Mouse (Mus musculus) myocyte (in vitro differentiated cells): ENCODE data around the gene Fetub. TPM values are rescaled to one million over a fixed set of nuclear protein-coding genes. Genes with fewer than 3 reads are reported as not detected.

Source experiments
- H3K27me3 ChIP-seq: one replicate; pipeline ENCODE4 v1.6.1; 2011; ENCODE audit not compliant: control insufficient read depth, insufficient read depth, insufficient read length
- H3K36me3 ChIP-seq: one replicate; pipeline ENCODE4 v1.6.1; 2011; ENCODE audit not compliant: control insufficient read depth, insufficient read depth
- H3K4me2 ChIP-seq: one replicate; pipeline ENCODE4 v1.6.1; 2011; ENCODE audit warnings: low read depth, control low read depth
- H3K4me3 ChIP-seq: one replicate; pipeline ENCODE4 v1.5.1; 2011; ENCODE audit warnings: mild to moderate bottlenecking, control low read depth, moderate library complexity
- H3K79me2 ChIP-seq: one replicate; pipeline ENCODE4 v1.6.1; 2011; ENCODE audit not compliant: control insufficient read depth, insufficient read depth
- H3ac ChIP-seq: one replicate; pipeline ENCODE4 v1.6.1; 2011; ENCODE audit not compliant: control insufficient read depth, insufficient read length
- CEBPB ChIP-seq: IDR thresholded peaks from 2 replicates; pipeline ENCODE4 v1.6.1; 2011; ENCODE audit warnings: mild to moderate bottlenecking, moderate library complexity; ENCODE audit not compliant: poor library complexity, insufficient read depth, severe bottlenecking
- E2F4 ChIP-seq: IDR thresholded peaks from one replicate; pipeline ENCODE4 v1.6.1; 2011; ENCODE audit warnings: mild to moderate bottlenecking, control low read depth, moderate library complexity; ENCODE audit not compliant: insufficient read depth
- MAX ChIP-seq: IDR thresholded peaks from one replicate; pipeline ENCODE4 v1.6.1; 2011; ENCODE audit warnings: low read depth, mild to moderate bottlenecking, control low read depth
- MYOD1 ChIP-seq, 3 experiments: IDR thresholded peaks; one replicate each; pipeline ENCODE4 v1.6.1; 2011; ENCODE audit warnings: control low read depth in 2 of 3, low read depth in 2 of 3, mild to moderate bottlenecking in 2 of 3, moderate library complexity in 1 of 3; ENCODE audit not compliant: insufficient read length in 2 of 3, control insufficient read depth in 1 of 3
- MYOG ChIP-seq, 3 experiments: IDR thresholded peaks; one replicate each; pipeline ENCODE4 v1.6.1; 2011; ENCODE audit warnings: control low read depth in 2 of 3, low read depth in 2 of 3, mild to moderate bottlenecking in 2 of 3; ENCODE audit not compliant: insufficient read length in 2 of 3, control insufficient read depth in 1 of 3, insufficient read depth in 1 of 3
- POLR2A ChIP-seq: IDR thresholded peaks from one replicate; pipeline ENCODE4 v1.6.1; 2011; ENCODE audit warnings: low read depth, mild to moderate bottlenecking, control low read depth, moderate library complexity; ENCODE audit not compliant: insufficient read length
- POLR2AphosphoS2 ChIP-seq: IDR thresholded peaks from one replicate; pipeline ENCODE4 v1.6.1; 2011; ENCODE audit warnings: low read depth, control low read depth; ENCODE audit not compliant: insufficient read length
- REST ChIP-seq: IDR thresholded peaks from one replicate; pipeline ENCODE4 v1.6.1; 2011; ENCODE audit warnings: mild to moderate bottlenecking, control low read depth, moderate library complexity; ENCODE audit not compliant: insufficient read depth, insufficient read length
- SRF ChIP-seq: IDR thresholded peaks from one replicate; pipeline ENCODE4 v1.6.1; 2011; ENCODE audit warnings: low read depth; ENCODE audit not compliant: control insufficient read depth, insufficient read length
- TCF12 ChIP-seq: IDR thresholded peaks from one replicate; pipeline ENCODE4 v1.6.1; 2011; ENCODE audit warnings: mild to moderate bottlenecking, control low read depth; ENCODE audit not compliant: poor library complexity, insufficient read depth, severe bottlenecking
- TCF3 ChIP-seq: IDR thresholded peaks from one replicate; pipeline ENCODE4 v1.6.1; 2011; ENCODE audit warnings: low read depth, control low read depth; ENCODE audit not compliant: insufficient read length
- USF1 ChIP-seq: IDR thresholded peaks from one replicate; pipeline ENCODE4 v1.6.1; 2011; ENCODE audit warnings: low read depth, mild to moderate bottlenecking, control low read depth, moderate library complexity
- polyA plus RNA-seq: library from polyadenylated mRNA; unstranded; fragments of >200 nt; fragmentation: generic; extraction: Trizol; gene quantifications from one replicate; pipeline ENCODE4 v1.2.1, GENCODE M21; 2012; ENCODE audit warnings: missing spikeins

Gene Fetub
- polyA plus RNA-seq, 1 experiment: 1.7 TPM

DNA sequence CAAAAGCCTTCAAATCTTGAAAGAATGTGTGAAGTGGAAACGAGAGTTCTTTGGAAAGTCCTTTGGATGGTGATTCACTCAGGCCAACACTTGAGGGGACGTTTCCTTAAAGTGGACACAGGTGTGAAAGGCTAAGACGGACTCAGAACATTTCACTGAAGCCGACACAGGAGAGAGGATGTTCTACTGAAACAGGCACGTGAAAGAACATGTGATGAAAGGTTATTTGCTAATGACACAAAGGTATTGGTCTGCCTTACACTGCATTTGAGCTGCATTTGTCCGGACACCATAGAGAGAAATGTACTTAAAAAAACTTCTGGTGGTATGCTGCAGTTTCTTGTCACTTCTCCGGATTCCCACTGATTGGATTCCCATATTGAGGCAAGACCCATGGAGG lies 39.4 kb upstream of the Fetub start:
- H3K36me3 ChIP-seq: no peaks in the 10 kb centered on the region
- H3ac ChIP-seq: no peak overlapping the region
- no peak overlapping the region for H3K4me2 ChIP-seq
- no peak for TF ChIP-seq TCF12
- TF ChIP-seq E2F4: no peak
- no peak for TF ChIP-seq SRF
- TF ChIP-seq MAX: no peak
- TF ChIP-seq USF1: no peak
- TF ChIP-seq MYOD1 (IDR thresholded peaks at IDR 0.05; ENCODE audit: control insufficient read depth in 1 of 3, insufficient read length in 2 of 3, low read depth in 2 of 3): no peak
- no peak for TF ChIP-seq REST
- no peak for TF ChIP-seq POLR2AphosphoS2
- no peak for TF ChIP-seq POLR2A
- no peak for TF ChIP-seq TCF3
- TF ChIP-seq CEBPB: no peak
- no peak for TF ChIP-seq MYOG (IDR thresholded peaks at IDR 0.05; ENCODE audit: control insufficient read depth in 1 of 3, insufficient read depth in 1 of 3, insufficient read length in 2 of 3, low read depth in 2 of 3)
- no peaks in the 10 kb centered on the region for H3K79me2 ChIP-seq
- no peaks in the 10 kb centered on the region for H3K27me3 ChIP-seq
- H3K4me3 ChIP-seq: no peak overlapping the region

DNA sequence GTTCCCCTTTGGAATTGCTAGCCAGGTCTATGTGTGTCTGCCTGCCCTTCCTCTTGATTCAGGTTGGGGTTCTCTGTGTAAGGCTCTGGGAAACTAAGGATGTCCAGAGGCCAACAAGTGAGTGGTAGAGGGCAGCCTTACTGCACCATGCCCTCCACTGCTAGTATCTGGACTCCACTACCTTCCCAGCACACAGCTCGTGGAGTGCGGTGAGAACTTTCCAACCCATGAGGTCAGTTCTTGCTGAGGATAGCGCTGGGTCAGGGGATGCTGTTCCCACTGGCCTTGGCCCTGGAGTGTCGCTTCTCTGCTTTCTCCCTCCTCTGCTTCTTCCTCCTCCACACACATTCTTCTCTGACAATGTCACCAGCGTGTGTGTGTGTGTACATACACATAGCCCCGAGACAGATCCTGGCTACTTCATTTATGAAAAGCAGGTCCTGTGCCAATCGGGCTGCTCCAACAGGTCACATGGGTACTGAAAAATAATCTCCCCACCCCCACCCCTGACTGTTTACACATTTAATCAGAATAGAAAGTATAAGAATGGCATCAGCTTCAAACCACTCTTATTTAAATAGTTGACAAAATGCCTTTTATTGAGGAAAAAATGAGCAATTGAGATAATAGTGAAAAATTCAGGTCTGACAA lies 38.1 kb upstream of the Fetub start:
- no peaks in the 10 kb centered on the region for H3K36me3 ChIP-seq

DNA sequence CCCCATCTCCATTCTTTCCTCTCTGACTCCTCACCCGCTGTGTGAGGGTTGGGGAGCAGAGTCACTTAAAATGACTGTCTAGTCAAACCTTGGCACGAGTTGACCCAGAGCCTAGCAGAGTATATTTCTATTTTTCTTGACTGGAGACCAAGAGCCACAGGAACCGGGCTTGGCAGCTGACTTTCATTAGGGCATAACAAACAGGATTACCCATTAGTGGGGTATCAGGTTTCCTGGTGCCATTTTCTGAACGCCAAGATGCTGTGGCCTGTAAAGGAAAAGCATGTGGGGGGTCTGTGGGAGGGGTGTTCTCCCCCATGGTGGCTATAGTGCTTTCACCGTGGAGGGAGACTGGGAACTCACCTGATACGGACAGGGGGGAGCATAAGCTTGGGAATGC lies 37.2 kb upstream of the Fetub start:
- Histone ChIP-seq H3K27me3 (no peaks in the 10 kb centered on the region), H3K79me2 (no peaks in the 10 kb centered on the region), H3K36me3 (no peaks in the 10 kb centered on the region), H3ac (no peak overlapping the region), H3K4me3 (no peak overlapping the region), H3K4me2 (peak overlapping the region; percentile 56)
- TF ChIP-seq MYOG (IDR thresholded peaks at IDR 0.05; ENCODE audit: control insufficient read depth in 1 of 3, insufficient read depth in 1 of 3, insufficient read length in 2 of 3, low read depth in 2 of 3) (no peak), SRF (no peak)

More for the DNA sequence above, 38.1 kb upstream of the Fetub start:
- Histone ChIP-seq H3ac (no peak overlapping the region), H3K27me3 (no peaks in the 10 kb centered on the region), H3K4me2 (peak overlapping the region; percentile 56), H3K4me3 (no peak overlapping the region), H3K79me2 (no peaks in the 10 kb centered on the region)
- TF ChIP-seq USF1 (peak; percentile 22), REST (no peak)

DNA sequence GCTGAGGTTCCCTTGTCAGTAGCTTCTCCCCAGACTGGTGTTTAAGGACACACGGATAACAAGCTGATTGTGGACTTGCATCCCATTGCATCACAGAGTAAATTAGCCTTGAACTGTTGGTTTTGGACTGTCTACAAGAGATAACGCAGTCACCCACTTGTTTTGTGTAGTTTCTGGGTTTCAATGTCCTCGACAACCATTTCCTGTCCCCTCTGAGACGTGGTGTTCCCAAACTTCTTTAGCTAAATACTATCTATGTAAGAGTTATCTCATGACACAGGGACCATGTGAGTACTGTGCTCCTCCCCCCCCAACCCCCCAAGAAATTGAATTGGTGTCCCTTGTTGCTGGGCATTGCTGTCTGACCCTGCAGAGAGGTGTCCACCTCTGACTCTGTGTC lies 36.6 kb upstream of the Fetub start:
- Histone ChIP-seq H3K79me2 (no peaks in the 10 kb centered on the region), H3ac (no peak overlapping the region), H3K27me3 (no peaks in the 10 kb centered on the region), H3K4me2 (peak overlapping the region; percentile 49), H3K4me3 (no peak overlapping the region), H3K36me3 (no peaks in the 10 kb centered on the region)
- TF ChIP-seq CEBPB: peak; percentile 93
- TF ChIP-seq E2F4: no peak

DNA sequence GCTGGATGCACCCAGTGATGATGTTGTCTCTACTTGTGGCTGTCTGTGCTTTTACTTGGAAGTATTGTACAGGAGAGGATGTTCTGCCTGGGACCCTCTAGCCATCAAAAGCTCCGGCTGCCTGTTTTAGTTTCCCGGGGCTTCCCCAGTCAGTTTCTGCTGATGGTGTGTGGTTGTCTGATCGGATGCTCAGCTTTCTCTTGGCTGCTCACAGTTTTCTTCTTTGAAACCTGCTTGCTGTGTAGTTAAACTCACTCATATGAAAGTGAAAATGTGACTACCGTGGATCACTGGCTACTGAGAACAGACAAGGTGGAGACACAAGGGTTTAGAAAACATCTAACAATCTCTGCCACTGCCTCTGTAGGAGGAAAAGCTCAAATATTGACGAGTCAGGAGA lies 34.7 kb upstream of the Fetub start:
- Histone ChIP-seq H3ac (no peak overlapping the region), H3K36me3 (no peaks in the 10 kb centered on the region), H3K4me3 (no peak overlapping the region), H3K4me2 (no peak overlapping the region), H3K79me2 (no peaks in the 10 kb centered on the region), H3K27me3 (no peaks in the 10 kb centered on the region)
- no peak for TF ChIP-seq TCF3
- TF ChIP-seq USF1: no peak
- TF ChIP-seq POLR2AphosphoS2: no peak
- no peak for TF ChIP-seq MYOG (IDR thresholded peaks at IDR 0.05; ENCODE audit: control insufficient read depth in 1 of 3, insufficient read depth in 1 of 3, insufficient read length in 2 of 3, low read depth in 2 of 3)
- TF ChIP-seq CEBPB: no peak
- TF ChIP-seq MAX: no peak
- TF ChIP-seq E2F4: no peak

DNA sequence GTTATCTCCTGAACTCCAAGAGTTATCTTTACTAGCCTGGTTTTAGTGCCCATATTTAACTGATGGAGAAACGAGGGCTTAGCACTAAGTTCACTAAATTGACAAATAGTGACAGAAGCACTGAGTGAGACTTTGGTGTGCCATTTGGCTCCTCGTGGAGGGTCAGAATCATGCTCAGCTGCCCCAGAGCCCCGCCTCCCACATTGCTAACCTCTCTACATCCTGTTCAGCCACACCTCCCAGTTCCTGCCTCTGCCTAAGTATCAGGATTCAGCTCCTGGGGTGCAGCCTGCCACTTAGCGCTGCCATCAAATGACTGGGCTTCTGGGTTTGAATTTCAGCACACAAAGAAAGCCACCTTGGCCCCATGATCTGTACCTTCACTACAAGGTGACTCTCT lies 32.8 kb upstream of the Fetub start:
- no peak overlapping the region for H3K4me2 ChIP-seq
- no peaks in the 10 kb centered on the region for H3K79me2 ChIP-seq
- H3K4me3 ChIP-seq: no peak overlapping the region
- no peaks in the 10 kb centered on the region for H3K36me3 ChIP-seq
- H3K27me3 ChIP-seq: no peaks in the 10 kb centered on the region
- H3ac ChIP-seq: no peak overlapping the region
- TF ChIP-seq TCF12 (no peak), POLR2A (no peak), POLR2AphosphoS2 (no peak), MYOD1 (IDR thresholded peaks at IDR 0.05; ENCODE audit: control insufficient read depth in 1 of 3, insufficient read length in 2 of 3, low read depth in 2 of 3) (no peak), CEBPB (no peak), REST (no peak), USF1 (no peak), E2F4 (no peak), MYOG (IDR thresholded peaks at IDR 0.05; ENCODE audit: control insufficient read depth in 1 of 3, insufficient read depth in 1 of 3, insufficient read length in 2 of 3, low read depth in 2 of 3) (no peak), SRF (no peak), MAX (no peak)
